Mouse (Mus musculus) left cerebral cortex, postnatal 36 days (tissue): ENCODE measurements around the gene Hist1h2ah. TPM values are rescaled to one million over a fixed set of nuclear protein-coding genes. Genes with fewer than 3 reads are reported as not detected.

Experiments used
- DNase-seq, 2 experiments: peaks; one replicate each; pipeline ENCODE4 v3.0.0; 2021 to 2022; ENCODE audit warnings: low spot score in 2 of 2, mixed read lengths in 1 of 2
- intact Hi-C: fragments of 180-260 bp; cut with DNase I; formaldehyde crosslinking; loops from one replicate; pipeline ENCODE4 v1.15.1; 2025
- microRNA-seq: library from miRNA; unstranded; fragments of <30 nt; microRNA quantifications from one replicate; pipeline ENCODE4 v1.2.0, GENCODE M21; 2022
- total RNA-seq, 2 experiments: library from RNA; stranded (reverse); gene quantifications; 2 replicates each; pipeline ENCODE4 v1.2.3; 2021

Hist1h2ah gene
- total RNA-seq, 2 experiments from 2014 or later = 24.6 to 42.5 TPM

- DNase-seq = no peak
- intact Hi-C loops = loop anchor here (5.0 kb wide), 1 partner anchor 79 kb away; no protein-coding TSS in a partner anchor
These were observed 39.1 kb downstream of the Hist1h2ah start for GRCm38 (mm10) chr13:21996101-21996839.

GRCm38 (mm10) chr13:21995331-21995914 lies 39.9 kb downstream of the Hist1h2ah start:
- intact Hi-C loops = loop anchor here (5.0 kb wide), 1 partner anchor 78 kb away; no protein-coding TSS in a partner anchor
- no peak for DNase-seq

GRCm38 (mm10) chr13:21994896-21995295 lies 40.5 kb downstream of the Hist1h2ah start:
- DNase-seq = no peak
- intact Hi-C loops = loop anchor here (5.0 kb wide), 1 partner anchor 78 kb away; no protein-coding TSS in a partner anchor

GRCm38 (mm10) chr13:21993957-21994738 lies 41.2 kb downstream of the Hist1h2ah start:
- intact Hi-C loops = no loop called here
- peak in 1 of 2 experiments; percentile 31 for DNase-seq

GRCm38 (mm10) chr13:21992550-21992949 lies 42.8 kb downstream of the Hist1h2ah start:
- DNase-seq = no peak
- intact Hi-C loops = no loop called here

Small RNA genes within 50 kb of the gene (microRNA-seq; reads per million reads assigned to microRNA genes)
- gene Gm26300 (not detected), gene Gm44390 (not detected), gene Gm44486 (not detected)

Other genes starting within 250 kb of the Hist1h2ah start
- gene Hist1h2an, start 248.3 kb downstream of the Hist1h2ah start, total RNA-seq = not detected
- gene Hist1h2bp, start 248.1 kb downstream of the Hist1h2ah start, total RNA-seq = 1 to 10 TPM; 8.0 to 8.4 TPM
- 10 to 100 TPM; 36.0 to 39.3 TPM for gene Hist1h2bq, start 225.4 kb downstream of the Hist1h2ah start, total RNA-seq
- gene Hist1h2ao, start 225.1 kb downstream of the Hist1h2ah start, total RNA-seq = 10 to 100 TPM; 12.4 to 22.5 TPM
- 100 to 1,000 TPM; 258 to 294 TPM for gene Hist1h4m, start 223.8 kb downstream of the Hist1h2ah start, total RNA-seq
- 10 to 100 TPM; 21.3 to 23.4 TPM for gene Hist1h4n, start 203.4 kb downstream of the Hist1h2ah start, total RNA-seq
- gene Hist1h2ap, start 202.1 kb downstream of the Hist1h2ah start, total RNA-seq = 10 to 100 TPM; 20.2 to 20.7 TPM
- gene Hist1h2br, start 201.8 kb downstream of the Hist1h2ah start, total RNA-seq = 10 to 100 TPM; 35.5 to 38.8 TPM
- 1 to 10 TPM; 3.7 to 4.2 TPM for gene Zfp184, start 90.5 kb downstream of the Hist1h2ah start, total RNA-seq
- not detected for gene Pom121l2, start 54.4 kb downstream of the Hist1h2ah start, total RNA-seq
- 1 to 10 TPM in 1 of 2 experiments, under 1 TPM in 1; 0.34 to 1.1 TPM for gene Prss16, start 25.8 kb downstream of the Hist1h2ah start, total RNA-seq
- gene Hist1h2bk, start 302 bp upstream of the Hist1h2ah start, total RNA-seq = 10 to 100 TPM; 13.0 to 13.3 TPM
- 10 to 100 TPM; 65.2 to 73.2 TPM for gene Hist1h4i, start 5.8 kb upstream of the Hist1h2ah start, total RNA-seq
- gene Hist1h2ag, start 7.4 kb upstream of the Hist1h2ah start, total RNA-seq = 10 to 100 TPM in 1 of 2 experiments, 1 to 10 TPM in 1; 8.3 to 11.2 TPM
- 10 to 100 TPM; 11.8 to 12.9 TPM for gene Hist1h2bj, start 7.6 kb upstream of the Hist1h2ah start, total RNA-seq
- gene Vmn1r188, start 48.9 kb upstream of the Hist1h2ah start, total RNA-seq = not detected
- not detected for gene Vmn1r189, start 70.3 kb upstream of the Hist1h2ah start, total RNA-seq
- not detected for gene Vmn1r191, start 148.4 kb upstream of the Hist1h2ah start, total RNA-seq
- gene Vmn1r192, start 155.6 kb upstream of the Hist1h2ah start, total RNA-seq = not detected
- gene Vmn1r193, start 187.6 kb upstream of the Hist1h2ah start, total RNA-seq = not detected
- not detected for gene Vmn1r194, start 208.6 kb upstream of the Hist1h2ah start, total RNA-seq
- gene Vmn1r195, start 235.0 kb upstream of the Hist1h2ah start, total RNA-seq = not detected